Mouse (Mus musculus): ENCODE measurements around the gene Krtap4-16. TPM values are rescaled to one million over a fixed set of nuclear protein-coding genes. Genes with fewer than 3 reads are reported as not detected.

Krtap4-16 gene
- polyA plus RNA-seq, 2 experiments: not detected

Other genes starting within 250 kb of the Krtap4-16 start
Only the 30 nearest of the 38 such genes appear.
- not detected in 2 replicates for gene Krtap4-7, start 207.5 kb downstream of the Krtap4-16 start, polyA plus RNA-seq (2012; rRNA removed)
- not detected in 2 replicates for gene Krtap4-7, start 207.5 kb downstream of the Krtap4-16 start, polyA plus RNA-seq (2014; fragmentation: Nextera tagmentation; extraction: Ambion mirVana)
- gene Gm11555, start 201.4 kb downstream of the Krtap4-16 start, polyA plus RNA-seq (2012; rRNA removed): not detected in 2 replicates
- not detected in 2 replicates for gene Gm11555, start 201.4 kb downstream of the Krtap4-16 start, polyA plus RNA-seq (2014; fragmentation: Nextera tagmentation; extraction: Ambion mirVana)
- gene Gm11563, start 192.6 kb downstream of the Krtap4-16 start, polyA plus RNA-seq (2012; rRNA removed): not detected in 2 replicates
- gene Gm11563, start 192.6 kb downstream of the Krtap4-16 start, polyA plus RNA-seq (2014; fragmentation: Nextera tagmentation; extraction: Ambion mirVana): not detected in 2 replicates
- gene Krtap4-6, start 185.6 kb downstream of the Krtap4-16 start, polyA plus RNA-seq (2012; rRNA removed): not detected in 2 replicates
- gene Krtap4-6, start 185.6 kb downstream of the Krtap4-16 start, polyA plus RNA-seq (2014; fragmentation: Nextera tagmentation; extraction: Ambion mirVana): not detected in 2 replicates
- not detected in 2 replicates for gene Gm14190, start 160.9 kb downstream of the Krtap4-16 start, polyA plus RNA-seq (2012; rRNA removed)
- not detected in 2 replicates for gene Gm14190, start 160.9 kb downstream of the Krtap4-16 start, polyA plus RNA-seq (2014; fragmentation: Nextera tagmentation; extraction: Ambion mirVana)
- gene Gm14180, start 117.3 kb downstream of the Krtap4-16 start, polyA plus RNA-seq (2012; rRNA removed): not detected in 2 replicates
- not detected in 2 replicates for gene Gm14180, start 117.3 kb downstream of the Krtap4-16 start, polyA plus RNA-seq (2014; fragmentation: Nextera tagmentation; extraction: Ambion mirVana)
- not detected in 2 replicates for gene Gm11595, start 78.7 kb downstream of the Krtap4-16 start, polyA plus RNA-seq (2012; rRNA removed)
- gene Gm11595, start 78.7 kb downstream of the Krtap4-16 start, polyA plus RNA-seq (2014; fragmentation: Nextera tagmentation; extraction: Ambion mirVana): not detected in 2 replicates
- gene Krtap4-8, start 70.9 kb downstream of the Krtap4-16 start, polyA plus RNA-seq (2012; rRNA removed): not detected in 2 replicates
- gene Krtap4-8, start 70.9 kb downstream of the Krtap4-16 start, polyA plus RNA-seq (2014; fragmentation: Nextera tagmentation; extraction: Ambion mirVana): not detected in 2 replicates
- gene Krtap4-9, start 66.4 kb downstream of the Krtap4-16 start, polyA plus RNA-seq (2012; rRNA removed): not detected in 2 replicates
- gene Krtap4-9, start 66.4 kb downstream of the Krtap4-16 start, polyA plus RNA-seq (2014; fragmentation: Nextera tagmentation; extraction: Ambion mirVana): not detected in 2 replicates
- gene Gm11596, start 58.1 kb downstream of the Krtap4-16 start, polyA plus RNA-seq (2012; rRNA removed): not detected in 2 replicates
- not detected in 2 replicates for gene Gm11596, start 58.1 kb downstream of the Krtap4-16 start, polyA plus RNA-seq (2014; fragmentation: Nextera tagmentation; extraction: Ambion mirVana)
- not detected in 2 replicates for gene Gm11569, start 52.7 kb downstream of the Krtap4-16 start, polyA plus RNA-seq (2012; rRNA removed)
- gene Gm11569, start 52.7 kb downstream of the Krtap4-16 start, polyA plus RNA-seq (2014; fragmentation: Nextera tagmentation; extraction: Ambion mirVana): not detected in 2 replicates
- not detected in 2 replicates for gene Gm11554, start 47.2 kb downstream of the Krtap4-16 start, polyA plus RNA-seq (2012; rRNA removed)
- gene Gm11554, start 47.2 kb downstream of the Krtap4-16 start, polyA plus RNA-seq (2014; fragmentation: Nextera tagmentation; extraction: Ambion mirVana): not detected in 2 replicates
- not detected in 2 replicates for gene Krtap4-13, start 41.7 kb downstream of the Krtap4-16 start, polyA plus RNA-seq (2012; rRNA removed)
- not detected in 2 replicates for gene Krtap4-13, start 41.7 kb downstream of the Krtap4-16 start, polyA plus RNA-seq (2014; fragmentation: Nextera tagmentation; extraction: Ambion mirVana)
- not detected in 2 replicates for gene Gm11564, start 35.9 kb downstream of the Krtap4-16 start, polyA plus RNA-seq (2012; rRNA removed)
- gene Gm11564, start 35.9 kb downstream of the Krtap4-16 start, polyA plus RNA-seq (2014; fragmentation: Nextera tagmentation; extraction: Ambion mirVana): not detected in 2 replicates
- not detected in 2 replicates for gene 2300003K06Rik, start 13.5 kb downstream of the Krtap4-16 start, polyA plus RNA-seq (2012; rRNA removed)
- not detected in 2 replicates for gene 2300003K06Rik, start 13.5 kb downstream of the Krtap4-16 start, polyA plus RNA-seq (2014; fragmentation: Nextera tagmentation; extraction: Ambion mirVana)
- gene Gm11568, start 6.3 kb upstream of the Krtap4-16 start, polyA plus RNA-seq (2012; rRNA removed): not detected in 2 replicates
- gene Gm11568, start 6.3 kb upstream of the Krtap4-16 start, polyA plus RNA-seq (2014; fragmentation: Nextera tagmentation; extraction: Ambion mirVana): not detected in 2 replicates
- gene Gm11559, start 12.9 kb upstream of the Krtap4-16 start, polyA plus RNA-seq (2012; rRNA removed): not detected in 2 replicates
- gene Gm11559, start 12.9 kb upstream of the Krtap4-16 start, polyA plus RNA-seq (2014; fragmentation: Nextera tagmentation; extraction: Ambion mirVana): not detected in 2 replicates
- not detected in 2 replicates for gene Krtap9-1, start 21.8 kb upstream of the Krtap4-16 start, polyA plus RNA-seq (2012; rRNA removed)
- gene Krtap9-1, start 21.8 kb upstream of the Krtap4-16 start, polyA plus RNA-seq (2014; fragmentation: Nextera tagmentation; extraction: Ambion mirVana): not detected in 2 replicates
- not detected in 2 replicates for gene Gm11567, start 27.6 kb upstream of the Krtap4-16 start, polyA plus RNA-seq (2012; rRNA removed)
- not detected in 2 replicates for gene Gm11567, start 27.6 kb upstream of the Krtap4-16 start, polyA plus RNA-seq (2014; fragmentation: Nextera tagmentation; extraction: Ambion mirVana)
- not detected in 2 replicates for gene Krtap31-1, start 56.3 kb upstream of the Krtap4-16 start, polyA plus RNA-seq (2012; rRNA removed)
- not detected in 2 replicates for gene Krtap31-1, start 56.3 kb upstream of the Krtap4-16 start, polyA plus RNA-seq (2014; fragmentation: Nextera tagmentation; extraction: Ambion mirVana)
- not detected in 2 replicates for gene Gm11565, start 63.1 kb upstream of the Krtap4-16 start, polyA plus RNA-seq (2012; rRNA removed)
- not detected in 2 replicates for gene Gm11565, start 63.1 kb upstream of the Krtap4-16 start, polyA plus RNA-seq (2014; fragmentation: Nextera tagmentation; extraction: Ambion mirVana)
- gene Krtap31-2, start 84.7 kb upstream of the Krtap4-16 start, polyA plus RNA-seq (2012; rRNA removed): not detected in 2 replicates
- gene Krtap31-2, start 84.7 kb upstream of the Krtap4-16 start, polyA plus RNA-seq (2014; fragmentation: Nextera tagmentation; extraction: Ambion mirVana): not detected in 2 replicates
- gene Krtap9-5, start 96.9 kb upstream of the Krtap4-16 start, polyA plus RNA-seq (2012; rRNA removed): not detected in 2 replicates
- not detected in 2 replicates for gene Krtap9-5, start 96.9 kb upstream of the Krtap4-16 start, polyA plus RNA-seq (2014; fragmentation: Nextera tagmentation; extraction: Ambion mirVana)
- not detected in 2 replicates for gene Krtap29-1, start 127.4 kb upstream of the Krtap4-16 start, polyA plus RNA-seq (2012; rRNA removed)
- not detected in 2 replicates for gene Krtap29-1, start 127.4 kb upstream of the Krtap4-16 start, polyA plus RNA-seq (2014; fragmentation: Nextera tagmentation; extraction: Ambion mirVana)
- not detected in 2 replicates for gene Krtap16-1, start 135.0 kb upstream of the Krtap4-16 start, polyA plus RNA-seq (2012; rRNA removed)
- gene Krtap16-1, start 135.0 kb upstream of the Krtap4-16 start, polyA plus RNA-seq (2014; fragmentation: Nextera tagmentation; extraction: Ambion mirVana): not detected in 2 replicates
- gene Krtap17-1, start 142.4 kb upstream of the Krtap4-16 start, polyA plus RNA-seq (2012; rRNA removed): not detected in 2 replicates
- gene Krtap17-1, start 142.4 kb upstream of the Krtap4-16 start, polyA plus RNA-seq (2014; fragmentation: Nextera tagmentation; extraction: Ambion mirVana): not detected in 2 replicates
- not detected in 2 replicates for gene Krt33a, start 164.6 kb upstream of the Krtap4-16 start, polyA plus RNA-seq (2012; rRNA removed)
- gene Krt33a, start 164.6 kb upstream of the Krtap4-16 start, polyA plus RNA-seq (2014; fragmentation: Nextera tagmentation; extraction: Ambion mirVana): not detected in 2 replicates
- not detected in 2 replicates for gene Krt33b, start 178.3 kb upstream of the Krtap4-16 start, polyA plus RNA-seq (2012; rRNA removed)
- gene Krt33b, start 178.3 kb upstream of the Krtap4-16 start, polyA plus RNA-seq (2014; fragmentation: Nextera tagmentation; extraction: Ambion mirVana): not detected in 2 replicates
- not detected in 2 replicates for gene Krt34, start 189.9 kb upstream of the Krtap4-16 start, polyA plus RNA-seq (2012; rRNA removed)
- not detected in 2 replicates for gene Krt34, start 189.9 kb upstream of the Krtap4-16 start, polyA plus RNA-seq (2014; fragmentation: Nextera tagmentation; extraction: Ambion mirVana)
- gene Krt31, start 198.9 kb upstream of the Krtap4-16 start, polyA plus RNA-seq (2012; rRNA removed): not detected in 2 replicates
- not detected in 2 replicates for gene Krt31, start 198.9 kb upstream of the Krtap4-16 start, polyA plus RNA-seq (2014; fragmentation: Nextera tagmentation; extraction: Ambion mirVana)